Mouse (Mus musculus) adrenal gland, adult (tissue): ENCODE results near the gene Rbm34.

Experiments used
- DNase-seq, 2 experiments: peaks; one replicate each; pipeline ENCODE4 v3.0.0; 2022 to 2023; ENCODE audit warnings: low spot score in 1 of 2; ENCODE audit not compliant: inconsistent age in 2 of 2

The Rbm34 gene

DNA sequence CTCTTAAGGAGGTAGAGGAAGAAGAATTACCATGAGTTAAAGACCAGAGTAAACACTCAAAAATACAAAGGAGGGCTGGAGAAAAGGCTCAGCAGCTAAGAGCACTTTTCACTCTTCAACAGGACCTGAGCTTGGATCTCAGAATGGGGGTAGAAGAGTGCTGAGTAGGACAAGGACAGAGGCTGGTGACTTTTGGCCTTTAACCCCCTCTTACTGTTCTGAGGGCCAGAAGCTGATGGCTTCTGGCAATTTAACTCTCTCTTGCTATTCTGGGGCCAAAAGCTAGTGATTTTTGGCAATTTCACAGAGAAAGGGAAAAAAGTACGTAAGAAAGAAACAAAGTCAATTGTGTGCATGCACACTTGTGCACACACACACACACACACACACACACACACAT is 8.0 kb downstream of the Rbm34 start:
- no peak for DNase-seq

GRCm38 (mm10) chr8:126961516-126961915 is 9.4 kb downstream of the Rbm34 start:
- DNase-seq, result no peak

DNA sequence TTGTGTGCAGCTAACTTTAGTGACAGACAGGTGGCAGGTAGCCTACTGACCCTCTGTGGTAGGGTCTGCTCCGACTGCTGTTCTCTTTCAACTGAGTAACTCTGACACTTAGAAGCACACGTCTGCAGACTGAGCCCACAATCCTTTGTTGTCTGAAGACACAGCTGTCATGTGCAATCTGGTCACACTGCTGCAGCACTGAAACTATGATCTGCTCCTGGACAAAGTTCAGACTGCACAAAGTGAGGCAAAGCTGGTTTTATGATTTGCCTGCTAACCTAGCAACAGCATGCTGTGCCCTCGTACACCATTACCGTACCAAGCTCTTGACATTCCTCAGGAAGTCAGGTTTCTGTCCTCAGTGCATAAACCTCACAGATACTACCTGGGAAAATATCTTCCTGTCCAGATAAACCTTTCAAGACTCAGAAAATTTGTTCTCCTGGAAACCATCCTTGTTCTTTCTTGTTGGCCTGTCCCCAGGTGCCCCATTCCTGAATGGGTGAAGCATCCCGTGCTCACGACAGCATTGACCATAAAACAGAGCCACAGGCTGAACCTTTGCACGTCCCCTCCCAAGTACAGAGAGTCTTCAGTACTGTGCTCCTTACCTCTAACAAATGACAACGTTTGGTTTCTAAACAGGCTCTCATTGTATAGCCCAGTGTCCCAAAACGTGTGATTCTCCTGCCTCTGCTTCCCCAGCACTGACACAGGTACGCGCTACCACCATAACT is 18.8 kb downstream of the Rbm34 start:
- no peak for DNase-seq

DNA sequence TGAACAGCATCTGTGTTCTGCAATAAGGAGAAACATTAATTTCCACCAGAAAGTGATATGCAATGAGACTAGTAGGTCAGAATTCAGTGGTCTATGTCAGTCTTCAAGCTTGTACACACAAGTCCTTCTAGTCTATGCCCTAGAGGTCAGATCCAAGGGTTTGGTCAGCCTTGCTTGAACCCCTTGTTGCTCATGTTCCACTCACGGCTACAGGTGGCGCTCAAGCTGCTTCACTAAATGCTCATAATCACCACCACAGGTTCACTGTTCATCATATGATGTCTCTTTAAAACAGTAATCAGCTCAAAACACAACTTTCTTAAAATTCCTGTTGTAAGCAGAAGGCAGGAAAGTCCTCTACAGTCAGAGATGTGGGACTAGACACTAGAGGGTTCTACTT is 21.3 kb downstream of the Rbm34 start:
- DNase-seq, result no peak

- peak in 1 of 2 experiments; percentile 58 for DNase-seq
Measured at GRCm38 (mm10) chr8:126946444-126946843, 24.4 kb downstream of the Rbm34 start.

GRCm38 (mm10) chr8:126945730-126946163 is 25.1 kb downstream of the Rbm34 start, which contains the start of gene Tomm20:
Gene Tomm20 (minus strand): TSS chr8:126945844.
- peak; percentile 99 for DNase-seq

DNA sequence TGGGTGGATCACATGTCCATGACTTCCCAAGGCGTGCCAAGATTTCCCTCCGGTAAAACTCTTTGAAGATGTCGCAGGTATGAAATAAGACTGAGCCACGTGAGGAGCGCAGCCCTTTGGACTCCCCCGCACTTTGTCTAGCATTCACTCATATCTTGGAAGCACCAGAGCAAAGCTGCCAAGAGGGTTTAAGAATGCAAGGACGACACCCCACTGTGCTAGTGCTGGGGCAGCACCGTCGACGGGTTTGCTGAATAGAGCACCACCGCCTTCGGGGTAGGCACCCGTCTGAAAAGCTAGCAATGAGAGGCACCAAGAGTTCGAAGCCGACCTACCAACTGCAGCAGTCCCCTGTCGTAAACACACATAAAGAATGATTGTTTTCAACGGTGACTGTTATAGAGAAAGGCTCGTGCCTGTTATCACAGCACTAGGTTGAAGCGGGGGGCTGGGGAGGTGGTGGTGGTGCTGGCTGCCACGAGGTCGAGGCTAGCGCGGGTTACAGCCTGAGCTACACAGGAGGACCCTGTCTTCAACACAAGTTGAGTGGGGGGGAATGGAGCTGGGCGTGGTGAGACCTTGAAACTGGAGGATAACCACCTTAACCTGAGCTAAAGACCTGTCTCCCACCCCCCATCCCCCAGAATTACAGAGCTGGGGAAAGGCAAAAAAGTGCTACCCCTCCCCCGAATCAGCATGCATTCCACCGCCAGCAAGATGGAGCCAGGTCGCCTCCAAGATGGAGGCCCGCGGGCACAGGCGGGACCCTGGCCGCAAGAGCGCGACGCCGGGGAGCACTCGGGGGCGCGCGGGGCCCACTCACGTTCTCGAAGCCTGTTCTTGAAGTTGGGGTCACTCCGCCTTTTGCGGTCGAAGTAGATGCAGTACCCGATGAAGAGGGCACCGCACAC is 25.8 kb downstream of the Rbm34 start:
- DNase-seq, result peak; percentile 54 to 86

- peak in 1 of 2 experiments; percentile 48 for DNase-seq
Measured at GRCm38 (mm10) chr8:126943565-126943964, 27.3 kb downstream of the Rbm34 start.

DNA sequence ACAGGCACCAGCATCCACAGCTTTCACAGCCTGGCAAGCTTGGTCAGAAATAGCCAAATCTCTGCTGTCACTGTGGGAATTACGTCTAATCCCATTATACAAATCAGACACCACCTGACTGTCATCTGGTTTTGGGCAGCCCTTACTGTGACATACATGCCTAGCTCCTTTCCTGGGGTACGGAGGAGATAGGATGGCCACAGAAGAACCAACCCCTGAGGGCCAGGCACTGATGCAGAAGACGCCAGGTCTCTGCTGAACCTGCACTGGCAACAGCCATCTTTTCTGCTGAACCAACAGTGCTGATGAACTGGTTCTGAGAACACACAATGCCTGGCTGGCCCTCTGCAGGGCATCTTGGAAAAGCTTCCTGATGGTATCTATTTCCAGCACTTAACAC is 33.5 kb downstream of the Rbm34 start:
- no peak for DNase-seq

GRCm38 (mm10) chr8:126935932-126936331 is 34.9 kb downstream of the Rbm34 start:
- peak in 1 of 2 experiments; percentile 65 for DNase-seq

DNA sequence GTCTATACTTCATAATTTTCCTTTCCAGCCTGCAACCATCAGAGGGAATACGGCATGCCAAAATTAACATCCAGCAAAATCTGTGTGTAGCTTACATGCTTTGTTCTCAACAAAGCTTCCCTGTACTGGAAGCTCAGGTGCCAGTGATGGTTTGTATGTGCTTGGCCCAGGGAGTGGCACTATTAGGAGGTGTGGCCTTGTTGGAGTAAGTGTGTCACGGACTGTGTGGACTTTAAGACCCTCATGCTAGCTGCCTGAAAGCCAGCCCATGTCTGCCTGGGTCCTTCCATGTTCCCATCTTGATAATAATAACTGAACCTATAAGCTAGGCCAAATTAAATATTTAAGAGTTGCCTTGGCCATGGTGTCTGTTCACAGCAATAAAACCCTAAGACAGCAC is 35.5 kb downstream of the Rbm34 start:
- no peak for DNase-seq

DNA sequence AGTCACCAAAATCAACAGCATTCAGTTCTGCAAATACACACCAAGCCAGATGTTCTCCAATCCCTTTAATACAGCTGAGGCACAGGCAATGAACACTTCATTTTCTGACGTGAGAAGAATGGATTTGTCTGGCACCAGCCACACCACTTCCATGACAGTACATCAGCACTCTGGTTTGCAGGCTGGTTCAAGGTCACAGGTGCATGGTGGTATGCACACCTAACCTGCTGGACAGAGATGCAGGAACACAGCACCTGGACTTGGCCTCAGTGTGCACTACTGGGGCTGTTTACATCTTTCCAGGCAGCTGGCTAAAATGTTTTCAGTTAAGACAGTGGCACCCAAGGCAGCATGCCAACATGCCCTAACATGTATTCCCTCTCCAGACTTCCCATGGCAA is 38.2 kb downstream of the Rbm34 start:
- DNase-seq, result peak in 1 of 2 experiments; percentile 53

DNA sequence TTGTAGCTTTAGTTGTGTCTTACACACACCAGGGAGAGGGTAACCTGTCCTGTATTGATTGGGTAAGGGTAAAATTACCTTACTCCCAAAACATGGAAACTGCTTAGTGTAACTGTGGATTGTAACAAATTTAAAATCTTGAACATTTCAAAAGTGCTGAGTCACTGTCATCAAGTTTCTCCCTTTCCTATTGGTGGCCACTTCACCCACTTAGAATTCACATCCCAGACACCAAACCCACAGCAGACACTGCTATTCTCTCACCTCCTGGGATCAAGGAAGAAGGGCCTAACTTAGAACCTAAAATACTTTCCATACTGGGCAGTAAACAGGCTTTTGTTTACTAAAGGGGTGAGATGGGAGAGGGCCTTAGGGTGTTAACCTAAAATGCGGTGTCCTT is 38.6 kb downstream of the Rbm34 start:
- DNase-seq, result no peak

GRCm38 (mm10) chr8:126931720-126932119 is 39.2 kb downstream of the Rbm34 start:
- DNase-seq, result peak in 1 of 2 experiments; percentile 47

DNA sequence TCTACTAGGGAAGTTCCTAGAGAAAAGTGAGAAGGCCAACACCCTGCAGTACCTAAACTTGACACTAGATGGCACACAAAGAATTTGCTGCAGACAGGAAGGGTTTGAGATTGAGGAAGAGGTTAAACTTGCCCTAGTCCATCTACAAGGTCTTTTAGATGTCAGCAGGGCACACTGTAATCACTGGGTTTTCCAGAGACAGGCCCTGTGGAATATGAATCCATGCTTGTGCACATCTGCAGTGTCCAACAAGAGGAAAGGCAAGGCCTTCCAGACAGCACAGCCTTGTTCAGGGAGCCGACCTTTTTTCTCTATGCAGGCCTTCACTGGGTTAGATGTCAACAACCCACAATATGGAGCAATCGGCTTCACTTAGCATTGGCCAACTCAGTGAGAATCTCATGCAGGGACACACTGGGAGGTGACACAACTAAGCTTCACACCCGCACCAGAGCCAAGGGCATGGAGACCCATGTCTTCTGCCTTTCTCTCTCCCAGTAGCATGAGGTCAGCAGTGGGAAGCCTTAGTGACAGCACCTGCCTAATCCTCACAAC is 41.2 kb downstream of the Rbm34 start:
- DNase-seq, result peak; percentile 71 to 94

GRCm38 (mm10) chr8:126928755-126929505 is 41.9 kb downstream of the Rbm34 start:
- DNase-seq, result no peak

DNA sequence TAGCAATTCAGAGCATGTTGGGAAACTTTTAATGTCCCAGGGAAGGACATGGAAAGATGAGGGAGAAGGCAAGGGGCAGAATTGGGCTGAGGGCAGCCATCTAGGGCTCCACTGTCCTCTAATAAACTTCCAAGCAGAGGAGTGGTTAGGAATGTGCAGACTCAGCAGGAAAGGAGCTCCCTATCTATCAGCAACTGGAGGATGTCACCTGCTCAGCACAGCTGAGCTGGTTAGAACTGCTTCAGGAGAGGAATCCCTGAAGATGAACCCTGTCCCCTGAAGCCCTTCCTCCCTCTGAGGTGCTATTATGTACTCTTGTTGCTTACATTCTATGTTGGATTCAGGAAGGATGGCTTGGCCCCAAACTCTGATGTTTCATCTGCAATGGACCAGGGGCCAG is 42.8 kb downstream of the Rbm34 start:
- DNase-seq, result peak in 1 of 2 experiments; percentile 62

- no peak for DNase-seq
Measured at GRCm38 (mm10) chr8:126927058-126927457, 43.8 kb downstream of the Rbm34 start.

DNA sequence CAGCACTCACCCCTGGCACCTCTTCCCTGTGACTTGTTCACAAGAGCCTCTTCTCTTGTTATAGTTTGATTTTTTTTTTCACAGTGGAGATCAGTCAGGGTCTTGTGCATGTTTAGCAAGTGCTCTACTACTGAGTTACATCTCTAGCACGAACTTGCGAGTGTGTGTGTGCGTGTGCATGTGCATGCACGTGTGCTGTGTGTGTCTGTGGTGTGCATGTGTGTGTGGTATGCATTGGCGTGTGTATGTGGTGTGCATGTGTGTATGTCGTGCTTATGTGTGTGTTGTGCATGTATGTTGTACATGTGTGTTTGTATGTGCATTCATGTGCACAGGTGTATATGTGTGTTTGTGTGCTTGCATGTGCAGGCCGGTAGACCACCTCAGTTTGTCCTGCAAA is 47.9 kb downstream of the Rbm34 start:
- DNase-seq, result no peak

DNA sequence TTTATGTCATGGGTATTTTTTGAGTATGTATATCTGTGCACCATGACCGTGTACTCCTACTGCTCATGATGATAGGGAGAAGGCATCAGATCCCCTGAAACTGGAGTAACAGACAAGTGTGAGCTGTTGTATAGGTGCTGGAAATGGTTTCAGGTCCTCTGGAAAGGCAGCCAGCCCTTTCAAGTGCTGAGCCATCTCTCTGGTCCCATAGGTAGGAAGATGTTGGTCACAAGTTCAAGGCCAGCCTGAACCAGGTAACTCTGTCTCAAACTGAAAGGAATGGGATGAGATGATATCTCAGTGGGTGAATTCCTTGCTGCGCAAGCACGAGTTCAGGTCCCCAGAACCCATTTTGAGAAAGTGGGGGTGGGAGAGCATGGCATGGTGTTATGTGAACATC is 49.4 kb downstream of the Rbm34 start:
- DNase-seq, result peak in 1 of 2 experiments; percentile 52

DNA sequence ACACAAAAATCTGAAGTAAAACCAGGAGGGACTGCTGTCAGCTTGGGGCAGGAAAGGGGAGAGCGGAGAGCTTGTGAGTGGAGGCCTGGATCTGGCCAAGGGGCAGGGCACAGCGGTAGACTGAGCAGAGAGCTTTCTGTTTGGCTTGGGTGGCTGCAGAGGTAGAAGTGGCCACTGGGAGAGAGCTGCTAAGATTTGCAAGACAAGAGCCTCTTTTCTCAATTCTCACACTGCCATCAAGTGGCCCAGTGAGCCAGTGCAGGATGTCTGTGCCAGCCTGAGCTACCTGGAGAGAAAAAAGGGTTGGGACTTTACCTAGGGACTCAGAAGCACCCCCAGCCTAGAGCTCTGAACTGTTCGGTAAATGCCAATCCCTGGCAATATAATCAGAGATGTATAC is 50.0 kb downstream of the Rbm34 start:
- peak; percentile 84 to 93 for DNase-seq
